ENCODE assay signal across 16 mouse cellular contexts in genomic region chr12:85170948-85171307, GRCm38 (mm10). TPM values are rescaled to one million over a fixed set of nuclear protein-coding genes. Genes with fewer than 3 reads are reported as not detected.
DNase-seq lines count a peak whose midpoint lies in the region; ATAC-seq and TF ChIP-seq lines count a peak whose summit lies in the region.
"Had no signal": no experiment of that assay in that cellular context is flagged by ENCODE, and none has a peak within 500 bp of the region (broad histone marks: within the 10 kb centered on the region; RNA-seq: fewer than 3 reads in every experiment).

No protein-coding gene starts in this region.

- H3K27ac ChIP-seq in gastrocnemius, adult 2 months = peak overlapping the region; percentile 85
- peak overlapping the region; percentile 66 for H3K27ac ChIP-seq in hindbrain, postnatal 0 days
- no peak overlapping the region for H3K27ac ChIP-seq in hindbrain, embryonic 11.5 days (ENCODE audit: low read depth, low read length)
- 0 out of 2 replicates have a peak overlapping the region, but pooled peaks have one; percentile 46 for H3K27ac ChIP-seq in neural tube, embryonic 15.5 days (replicated peaks)
- H3K27ac ChIP-seq: embryonic facial prominence, embryonic 10.5 days; embryonic facial prominence, embryonic 12.5 days; forebrain, embryonic 13.5 days; forebrain, embryonic 15.5 days had no signal

- ATAC-seq in hindbrain, postnatal 0 days = no peak
- ATAC-seq in hindbrain, embryonic 11.5 days (ENCODE audit: low FRiP score) = no peak
- ATAC-seq in neural tube, embryonic 15.5 days (ENCODE audit: low FRiP score) = no peak
- ATAC-seq: activated CD4-positive, CD25-positive, alpha-beta regulatory T cell, adult 4 months; CD4-positive, CD25-positive, alpha-beta regulatory T cell, adult 4 months; forebrain, embryonic 13.5 days; Patski had no signal

- no peak for TF ChIP-seq CTCF in gastrocnemius, adult 2 months (IDR thresholded peaks at IDR 0.05)
- no peak for TF ChIP-seq CTCF in hindbrain, postnatal 0 days (IDR thresholded peaks at IDR 0.05; ENCODE audit: low read depth)

- H3K27me3 ChIP-seq in hindbrain, postnatal 0 days (ENCODE audit: insufficient read depth, low read length) = no peaks in the 10 kb centered on the region
- H3K27me3 ChIP-seq in hindbrain, embryonic 11.5 days (ENCODE audit: control insufficient read depth, insufficient read depth, low read length) = no peaks in the 10 kb centered on the region
- H3K27me3 ChIP-seq in neural tube, embryonic 15.5 days (replicated peaks) = no peaks in the 10 kb centered on the region
- H3K27me3 ChIP-seq: forebrain, embryonic 13.5 days; forebrain, embryonic 15.5 days; Patski had no signal

- H3K4me3 ChIP-seq in gastrocnemius, adult 2 months = no peak overlapping the region; the same call in 1 of the 2 replicates
- no peak overlapping the region for H3K4me3 ChIP-seq in hindbrain, postnatal 0 days (ENCODE audit: low read length)
- H3K4me3 ChIP-seq in hindbrain, embryonic 11.5 days (ENCODE audit: low read depth, low read length) = no peak overlapping the region
- H3K4me3 ChIP-seq in neural tube, embryonic 15.5 days (replicated peaks) = no peak overlapping the region
- H3K4me3 ChIP-seq: embryonic facial prominence, embryonic 10.5 days; embryonic facial prominence, embryonic 12.5 days; forebrain, embryonic 13.5 days; forebrain, embryonic 15.5 days had no signal

- no peak for DNase-seq in gastrocnemius, adult 2 months
- DNase-seq in gastrocnemius, postnatal 25 days = no peak
- DNase-seq in hindbrain, postnatal 0 days (ENCODE audit: low spot score) = no peak
- no peak for DNase-seq in hindbrain, embryonic 11.5 days (ENCODE audit: low spot score)
- no peak for DNase-seq in neural tube, embryonic 10.5 days (ENCODE audit: extremely low spot score, low spot score)
- DNase-seq: adrenal gland, adult 8-10 months; B cell, adult 2 months had no signal

- no peaks in the 10 kb centered on the region for H3K9me3 ChIP-seq in hindbrain, postnatal 0 days (ENCODE audit: low read length)
- H3K9me3 ChIP-seq in hindbrain, embryonic 11.5 days (ENCODE audit: control insufficient read depth, low read length) = no peaks in the 10 kb centered on the region
- H3K9me3 ChIP-seq in neural tube, embryonic 15.5 days (replicated peaks) = no peaks in the 10 kb centered on the region
- H3K9me3 ChIP-seq: embryonic facial prominence, embryonic 10.5 days; embryonic facial prominence, embryonic 12.5 days; forebrain, embryonic 13.5 days; forebrain, embryonic 15.5 days; G1E had no signal

- WGBS in hindbrain, postnatal 0 days = 70% methylated on average over 3 of the region's 3 CpGs
- 80% methylated on average over 3 of the region's 3 CpGs for WGBS in hindbrain, embryonic 11.5 days
- 89% methylated on average over 3 of the region's 3 CpGs for WGBS in neural tube, embryonic 15.5 days

- no peak overlapping the region for H3K4me2 ChIP-seq in hindbrain, postnatal 0 days (ENCODE audit: low read depth, low read length)
- no peak overlapping the region for H3K4me2 ChIP-seq in hindbrain, embryonic 11.5 days (replicated peaks; ENCODE audit: low read depth, low read length)
- no peak overlapping the region for H3K4me2 ChIP-seq in neural tube, embryonic 15.5 days
- H3K4me2 ChIP-seq: embryonic facial prominence, embryonic 12.5 days; forebrain, embryonic 13.5 days; forebrain, embryonic 15.5 days had no signal

- intact Hi-C loops in gastrocnemius, adult 2 months (cut with DNase I) = loop anchor here (5.0 kb wide), 1 partner anchor 46 kb away; the partner anchor contains the start of gene Eif2b2

- no peaks in the 10 kb centered on the region for H3K36me3 ChIP-seq in hindbrain, postnatal 0 days (ENCODE audit: insufficient read depth, low read length)
- H3K36me3 ChIP-seq in hindbrain, embryonic 11.5 days (ENCODE audit: control insufficient read depth, insufficient read depth, low read length) = no peaks in the 10 kb centered on the region
- no peaks in the 10 kb centered on the region for H3K36me3 ChIP-seq in neural tube, embryonic 15.5 days
- H3K36me3 ChIP-seq: forebrain, embryonic 15.5 days; G1E had no signal

- H3K9ac ChIP-seq in hindbrain, postnatal 0 days (replicated peaks; ENCODE audit: low read length) = no peak overlapping the region
- H3K9ac ChIP-seq in hindbrain, embryonic 11.5 days (ENCODE audit: low read depth, low read length) = no peak overlapping the region
- H3K9ac ChIP-seq in neural tube, embryonic 15.5 days (replicated peaks) = no peak overlapping the region
- H3K9ac ChIP-seq: embryonic facial prominence, embryonic 12.5 days; forebrain, embryonic 13.5 days; forebrain, embryonic 15.5 days had no signal

- peaks cover 20% of the 10 kb centered on the region for H3K4me1 ChIP-seq in hindbrain, postnatal 0 days (ENCODE audit: insufficient read depth, low read length)
- H3K4me1 ChIP-seq in hindbrain, embryonic 11.5 days (replicated peaks; ENCODE audit: control insufficient read depth, insufficient read depth, low read length) = peaks cover 4% of the 10 kb centered on the region; the same call in 1 of the 2 replicates
- H3K4me1 ChIP-seq in neural tube, embryonic 15.5 days = peaks cover 41% of the 10 kb centered on the region

RNA-seq across cellular contexts. Expression of gene Pgf, which starts 6.7 kb away (rescaled TPM):
- total RNA-seq in gastrocnemius, adult 2 months (2021) = 1 to 10 TPM; 1.5 to 1.8 TPM
- total RNA-seq in gastrocnemius, postnatal 25 days (2021) = 1 to 10 TPM; 1.3 to 1.8 TPM
- total RNA-seq in hindbrain, postnatal 0 days (2014; rRNA removed) = 2.9 and 5.0 TPM in 2 replicates
- 10.0 TPM in 2 replicates for polyA plus RNA-seq in hindbrain, postnatal 0 days (2015; fragmentation: Nextera tagmentation; extraction: Ambion mirVana)
- polyA plus RNA-seq in hindbrain, embryonic 11.5 days (2014; fragmentation: Nextera tagmentation; extraction: Ambion mirVana) = 5.4 and 7.8 TPM in 2 replicates
- 9.5 and 11.1 TPM in 2 replicates for polyA plus RNA-seq in neural tube, embryonic 15.5 days (2015; fragmentation: Nextera tagmentation; extraction: Ambion mirVana)
- polyA plus RNA-seq: activated CD4-positive, CD25-positive, alpha-beta regulatory T cell, adult 4 months; CD4-positive, CD25-positive, alpha-beta regulatory T cell, adult 4 months; G1E had no signal

RNA-seq across cellular contexts. Expression of gene Rps6kl1, which starts 19.9 kb away (rescaled TPM):
- total RNA-seq in gastrocnemius, adult 2 months (2021) = 1 to 10 TPM in 1 of 2 experiments, under 1 TPM in 1; 0.94 to 1.1 TPM
- 1 to 10 TPM in 1 of 2 experiments, under 1 TPM in 1; 0.95 to 1.1 TPM for total RNA-seq in gastrocnemius, postnatal 25 days (2021)
- total RNA-seq in hindbrain, postnatal 0 days (2014; rRNA removed) = 42.0 TPM in 2 replicates
- 29.3 and 30.8 TPM in 2 replicates for polyA plus RNA-seq in hindbrain, postnatal 0 days (2015; fragmentation: Nextera tagmentation; extraction: Ambion mirVana)
- 2.3 and 2.6 TPM in 2 replicates for polyA plus RNA-seq in hindbrain, embryonic 11.5 days (2014; fragmentation: Nextera tagmentation; extraction: Ambion mirVana)
- polyA plus RNA-seq in neural tube, embryonic 15.5 days (2015; fragmentation: Nextera tagmentation; extraction: Ambion mirVana) = 31.0 and 37.0 TPM in 2 replicates

RNA-seq across cellular contexts. Expression of gene Eif2b2, which starts 48.4 kb away (rescaled TPM):
- total RNA-seq in gastrocnemius, adult 2 months (2021) = 10 to 100 TPM; 56.1 to 63.1 TPM
- total RNA-seq in gastrocnemius, postnatal 25 days (2021) = 10 to 100 TPM; 47.1 to 54.2 TPM
- 38.9 and 91.0 TPM in 2 replicates for total RNA-seq in hindbrain, postnatal 0 days (2014; rRNA removed)
- polyA plus RNA-seq in hindbrain, postnatal 0 days (2015; fragmentation: Nextera tagmentation; extraction: Ambion mirVana) = 86.6 and 87.9 TPM in 2 replicates
- polyA plus RNA-seq in hindbrain, embryonic 11.5 days (2014; fragmentation: Nextera tagmentation; extraction: Ambion mirVana) = 90.0 and 103 TPM in 2 replicates
- polyA plus RNA-seq in neural tube, embryonic 15.5 days (2015; fragmentation: Nextera tagmentation; extraction: Ambion mirVana) = 74.5 and 85.5 TPM in 2 replicates

Comparison
In these comparisons a context has a peak if more than half of its experiments do, and no peak if none do; other contexts are left out.
1. RNA of gene Rps6kl1, which starts 19.9 kb away (total RNA-seq): 42.0 TPM in hindbrain, postnatal 0 days; 0.95 to 1.1 TPM in gastrocnemius, postnatal 25 days and 0.94 to 1.1 TPM in gastrocnemius, adult 2 months; every median in the first group is over 10 times any median in the second.